Comparison of ENCODE assay signal across 13 mouse cellular contexts in genomic region chr13:71784740-71785139, GRCm38 (mm10).
DNase-seq lines count a peak whose midpoint lies in the region; ATAC-seq lines count a peak whose summit lies in the region.
"Had no signal": no experiment of that assay in that cellular context is flagged by ENCODE, and none has a peak within 500 bp of the region (broad histone marks: within the 10 kb centered on the region; RNA-seq: fewer than 3 reads in every experiment).

No protein-coding gene starts in this region.

- H3K27ac ChIP-seq in midbrain, embryonic 11.5 days (ENCODE audit: low read depth, low read length), result peak overlapping the region; percentile 30; the same call in 1 of the 2 replicates
- H3K27ac ChIP-seq in midbrain, embryonic 10.5 days (replicated peaks), result no peak overlapping the region; the same call in 1 of the 2 replicates
- peak overlapping the region; percentile 4; the same call in 1 of the 2 replicates for H3K27ac ChIP-seq in hindbrain, embryonic 11.5 days (ENCODE audit: low read depth, low read length)
- H3K27ac ChIP-seq: forebrain, embryonic 10.5 days; layer of hippocampus, adult 2 months; limb, embryonic 15.5 days had no signal

- peak; percentile 75 for ATAC-seq in midbrain, embryonic 11.5 days (ENCODE audit: low FRiP score)
- ATAC-seq in hindbrain, embryonic 11.5 days (ENCODE audit: low FRiP score), result peak; percentile 54; the same call in 1 of the 2 replicates

- H3K4me1 ChIP-seq in midbrain, embryonic 11.5 days (ENCODE audit: control insufficient read depth, insufficient read depth, low read length), result no peaks in the 10 kb centered on the region; the same call in 1 of the 2 replicates
- peaks cover 17% of the 10 kb centered on the region for H3K4me1 ChIP-seq in midbrain, embryonic 10.5 days
- no peaks in the 10 kb centered on the region for H3K4me1 ChIP-seq in hindbrain, embryonic 11.5 days (replicated peaks; ENCODE audit: control insufficient read depth, insufficient read depth, low read length)
- H3K4me1 ChIP-seq: limb, embryonic 15.5 days had no signal

- H3K4me3 ChIP-seq in midbrain, embryonic 11.5 days (ENCODE audit: low read depth, low read length), result no peak overlapping the region
- H3K4me3 ChIP-seq in midbrain, embryonic 10.5 days, result no peak overlapping the region
- no peak overlapping the region for H3K4me3 ChIP-seq in hindbrain, embryonic 11.5 days (ENCODE audit: low read depth, low read length)
- H3K4me3 ChIP-seq: forebrain, embryonic 10.5 days; layer of hippocampus, adult 2 months; limb, embryonic 15.5 days had no signal

- H3K9ac ChIP-seq in midbrain, embryonic 11.5 days (ENCODE audit: low read length), result no peak overlapping the region
- H3K9ac ChIP-seq in hindbrain, embryonic 11.5 days (ENCODE audit: low read depth, low read length), result no peak overlapping the region
- H3K9ac ChIP-seq: limb, embryonic 15.5 days had no signal

- peak; percentile 15 for DNase-seq in embryo, embryonic 11 days
- DNase-seq in embryo, embryonic 9.5 days (ENCODE audit: extremely low spot score), result no peak
- DNase-seq in midbrain, embryonic 11.5 days (ENCODE audit: low spot score, missing footprints), result peak; percentile 84
- DNase-seq in midbrain, embryonic 10.5 days (ENCODE audit: low spot score), result no peak
- DNase-seq in hindbrain, embryonic 11.5 days (ENCODE audit: low spot score), result peak; percentile 33
- DNase-seq in retina, postnatal 1 day, result peak; percentile 4
- DNase-seq in layer of hippocampus, adult 9-11 months, result no peak
- no peak for DNase-seq in frontal cortex, postnatal 14 days (ENCODE audit: low spot score in 2 of 2)
- DNase-seq: cerebellum, adult 11-12 months; kidney, adult 2 months had no signal

- H3K9me3 ChIP-seq in midbrain, embryonic 11.5 days (ENCODE audit: control insufficient read depth, low read length), result no peaks in the 10 kb centered on the region; the same call in 1 of the 2 replicates
- 0 out of 2 replicates have a peak, but pooled peaks cover 3% of the 10 kb centered on the region for H3K9me3 ChIP-seq in midbrain, embryonic 10.5 days (replicated peaks)
- no peaks in the 10 kb centered on the region for H3K9me3 ChIP-seq in hindbrain, embryonic 11.5 days (ENCODE audit: control insufficient read depth, low read length)
- H3K9me3 ChIP-seq: forebrain, embryonic 10.5 days; limb, embryonic 15.5 days had no signal

- no peak overlapping the region for H3K4me2 ChIP-seq in midbrain, embryonic 11.5 days
- H3K4me2 ChIP-seq in hindbrain, embryonic 11.5 days (replicated peaks; ENCODE audit: low read depth, low read length), result no peak overlapping the region
- H3K4me2 ChIP-seq: limb, embryonic 15.5 days had no signal

- H3K36me3 ChIP-seq in midbrain, embryonic 11.5 days (ENCODE audit: control insufficient read depth, insufficient read depth, low read length), result no peaks in the 10 kb centered on the region
- H3K36me3 ChIP-seq in midbrain, embryonic 10.5 days, result no peaks in the 10 kb centered on the region
- H3K36me3 ChIP-seq in hindbrain, embryonic 11.5 days (ENCODE audit: control insufficient read depth, insufficient read depth, low read length), result no peaks in the 10 kb centered on the region
- H3K36me3 ChIP-seq: forebrain, embryonic 10.5 days; limb, embryonic 15.5 days had no signal

- WGBS in midbrain, embryonic 11.5 days, result 52% methylated on average over 10 of the region's 10 CpGs
- WGBS in midbrain, embryonic 10.5 days, result 59% methylated on average over 10 of the region's 10 CpGs
- WGBS in hindbrain, embryonic 11.5 days, result 45% methylated on average over 10 of the region's 10 CpGs

- H3K27me3 ChIP-seq in midbrain, embryonic 11.5 days (ENCODE audit: control insufficient read depth, insufficient read depth, low read length), result no peaks in the 10 kb centered on the region
- no peaks in the 10 kb centered on the region for H3K27me3 ChIP-seq in midbrain, embryonic 10.5 days (ENCODE audit: low read depth, poor library complexity, severe bottlenecking)
- H3K27me3 ChIP-seq in hindbrain, embryonic 11.5 days (ENCODE audit: control insufficient read depth, insufficient read depth, low read length), result no peaks in the 10 kb centered on the region

Comparison
In these comparisons a context has a peak if more than half of its experiments do, and no peak if none do; other contexts are left out.
1. DNase-seq: peak in embryo, embryonic 11 days (single experiment), midbrain, embryonic 11.5 days (single experiment), hindbrain, embryonic 11.5 days (single experiment) and retina, postnatal 1 day (single experiment); none in embryo, embryonic 9.5 days (single experiment), midbrain, embryonic 10.5 days (single experiment), layer of hippocampus, adult 9-11 months (single experiment) and frontal cortex, postnatal 14 days (0 of 2).